Mouse (Mus musculus) spleen, adult 2 months (tissue): ENCODE results near the gene Sfxn4.

Source experiments
- CTCF ChIP-seq: fragments of 200-500 bp; IDR thresholded peaks from 2 replicates; pipeline ENCODE4 v1.5.1; 2011; ENCODE audit warnings: mild to moderate bottlenecking, inconsistent platforms; ENCODE audit not compliant: insufficient read depth, insufficient read length, insufficient replicate concordance; ENCODE audit errors: extremely low read depth
- POLR2A ChIP-seq: fragments of 200-500 bp; IDR thresholded peaks from 2 replicates; pipeline ENCODE4 v1.6.1; 2011; ENCODE audit warnings: low read depth, low read length, inconsistent platforms

GRCm38 (mm10) chr19:60837747-60838146 is 23.5 kb downstream of the Sfxn4 start:
- TF ChIP-seq CTCF (peak; percentile 86; the same call in 1 of the 2 replicates), POLR2A (no peak)
